Mouse (Mus musculus): ENCODE data around the gene Gpatch1. TPM values are rescaled to one million over a fixed set of nuclear protein-coding genes. Genes with fewer than 3 reads are reported as not detected.
"Not testable (repeated sequence)": the region's sequence is repeated elsewhere in the genome, so short reads cannot be mapped to it uniquely, and the experiment has no call there.

Gpatch1 gene
- polyA plus RNA-seq, 1 experiment from 2014 or later = 19.8 TPM

GRCm38 (mm10) chr7:35258294-35258693 is 59.9 kb downstream of the Gpatch1 start:
- Histone ChIP-seq H3K4me2 (ENCODE audit: low read depth, low read length) (no peak overlapping the region), H3K9ac (replicated peaks; ENCODE audit: low read length) (no peak overlapping the region), H3K4me3 (ENCODE audit: low read depth, low read length) (no peak overlapping the region), H3K27me3 (ENCODE audit: control insufficient read depth, insufficient read depth, low read length) (no peaks in the 10 kb centered on the region), H3K4me1 (ENCODE audit: control insufficient read depth, insufficient read depth, low read length) (no peaks in the 10 kb centered on the region), H3K9me3 (replicated peaks; ENCODE audit: control insufficient read depth, low read length) (no peaks in the 10 kb centered on the region), H3K36me3 (replicated peaks; ENCODE audit: control insufficient read depth, insufficient read depth, low read depth, low read length) (no peaks in the 10 kb centered on the region), H3K27ac (replicated peaks; ENCODE audit: low read depth, low read length) (no peak overlapping the region)
- ATAC-seq (replicated peaks; ENCODE audit: insufficient number of reproducible peaks, low FRiP score, low TSS enrichment, low read depth) = no peak
- 60% methylated on average over 7 of the region's 7 CpGs for WGBS
- DNase-seq (ENCODE audit: low spot score) = no peak

- no peaks in the 10 kb centered on the region for H3K27me3 ChIP-seq (ENCODE audit: control insufficient read depth, insufficient read depth, low read length)
- no peak overlapping the region for H3K27ac ChIP-seq (replicated peaks; ENCODE audit: low read depth, low read length)
- no peak overlapping the region for H3K9ac ChIP-seq (replicated peaks; ENCODE audit: low read length)
- H3K9me3 ChIP-seq (replicated peaks; ENCODE audit: control insufficient read depth, low read length) = no peaks in the 10 kb centered on the region
- no peaks in the 10 kb centered on the region for H3K36me3 ChIP-seq (replicated peaks; ENCODE audit: control insufficient read depth, insufficient read depth, low read depth, low read length)
- no peaks in the 10 kb centered on the region for H3K4me1 ChIP-seq (ENCODE audit: control insufficient read depth, insufficient read depth, low read length)
- 7% methylated on average over 13 of the region's 13 CpGs for WGBS
- DNase-seq (ENCODE audit: low spot score) (peak; percentile 74), ATAC-seq (replicated peaks; ENCODE audit: insufficient number of reproducible peaks, low FRiP score, low TSS enrichment, low read depth) (peak; percentile 69; the same call in 1 of the 2 replicates)
- no peak overlapping the region for H3K4me3 ChIP-seq (ENCODE audit: low read depth, low read length)
- H3K4me2 ChIP-seq (ENCODE audit: low read depth, low read length) = no peak overlapping the region
Measured at GRCm38 (mm10) chr7:35252041-35252558, 66.1 kb downstream of the Gpatch1 start.

GRCm38 (mm10) chr7:35237935-35238334 is 80.3 kb downstream of the Gpatch1 start:
- not testable (repeated sequence) for H3K27ac ChIP-seq (replicated peaks; ENCODE audit: low read depth, low read length); H3K27me3 ChIP-seq (ENCODE audit: control insufficient read depth, insufficient read depth, low read length); H3K36me3 ChIP-seq (replicated peaks; ENCODE audit: control insufficient read depth, insufficient read depth, low read depth, low read length); H3K9ac ChIP-seq (replicated peaks; ENCODE audit: low read length); DNase-seq (ENCODE audit: low spot score); H3K4me2 ChIP-seq (ENCODE audit: low read depth, low read length); H3K4me1 ChIP-seq (ENCODE audit: control insufficient read depth, insufficient read depth, low read length); H3K4me3 ChIP-seq (ENCODE audit: low read depth, low read length); ATAC-seq (replicated peaks; ENCODE audit: insufficient number of reproducible peaks, low FRiP score, low TSS enrichment, low read depth); H3K9me3 ChIP-seq (replicated peaks; ENCODE audit: control insufficient read depth, low read length)
- 66% methylated on average over 2 of the region's 3 CpGs for WGBS

GRCm38 (mm10) chr7:35235308-35235707 is 82.9 kb downstream of the Gpatch1 start:
- ATAC-seq (replicated peaks; ENCODE audit: insufficient number of reproducible peaks, low FRiP score, low TSS enrichment, low read depth) (peak; percentile 58; the same call in 1 of the 2 replicates), DNase-seq (ENCODE audit: low spot score) (peak; percentile 79)
- 23% methylated on average over 9 of the region's 9 CpGs for WGBS
- H3K4me2 ChIP-seq (ENCODE audit: low read depth, low read length) = peak overlapping the region; percentile 39
- H3K4me1 ChIP-seq (ENCODE audit: control insufficient read depth, insufficient read depth, low read length) = no peaks in the 10 kb centered on the region
- no peaks in the 10 kb centered on the region for H3K27me3 ChIP-seq (ENCODE audit: control insufficient read depth, insufficient read depth, low read length)
- no peaks in the 10 kb centered on the region for H3K36me3 ChIP-seq (replicated peaks; ENCODE audit: control insufficient read depth, insufficient read depth, low read depth, low read length)
- peak overlapping the region; percentile 80; the same call in 1 of the 2 replicates for H3K27ac ChIP-seq (replicated peaks; ENCODE audit: low read depth, low read length)
- H3K9ac ChIP-seq (replicated peaks; ENCODE audit: low read length) = 0 out of 2 replicates have a peak overlapping the region, but pooled peaks have one; percentile 14
- H3K4me3 ChIP-seq (ENCODE audit: low read depth, low read length) = peak overlapping the region; percentile 58
- no peaks in the 10 kb centered on the region for H3K9me3 ChIP-seq (replicated peaks; ENCODE audit: control insufficient read depth, low read length)

GRCm38 (mm10) chr7:35234361-35235245 is 83.6 kb downstream of the Gpatch1 start:
- no peaks in the 10 kb centered on the region for H3K4me1 ChIP-seq (ENCODE audit: control insufficient read depth, insufficient read depth, low read length)
- H3K4me3 ChIP-seq (ENCODE audit: low read depth, low read length) = peak overlapping the region; percentile 58
- no peaks in the 10 kb centered on the region for H3K9me3 ChIP-seq (replicated peaks; ENCODE audit: control insufficient read depth, low read length)
- H3K27me3 ChIP-seq (ENCODE audit: control insufficient read depth, insufficient read depth, low read length) = no peaks in the 10 kb centered on the region
- DNase-seq (ENCODE audit: low spot score) (peak; percentile 100), ATAC-seq (replicated peaks; ENCODE audit: insufficient number of reproducible peaks, low FRiP score, low TSS enrichment, low read depth) (peak; percentile 84)
- no peaks in the 10 kb centered on the region for H3K36me3 ChIP-seq (replicated peaks; ENCODE audit: control insufficient read depth, insufficient read depth, low read depth, low read length)
- H3K4me2 ChIP-seq (ENCODE audit: low read depth, low read length) = peak overlapping the region; percentile 39
- peak overlapping the region; percentile 80 for H3K27ac ChIP-seq (replicated peaks; ENCODE audit: low read depth, low read length)
- peak overlapping the region; percentile 68 for H3K9ac ChIP-seq (replicated peaks; ENCODE audit: low read length)
- WGBS = under 1% methylated on average over 45 of the region's 45 CpGs

GRCm38 (mm10) chr7:35233861-35234260 is 84.4 kb downstream of the Gpatch1 start:
- H3K27ac ChIP-seq (replicated peaks; ENCODE audit: low read depth, low read length) = peak overlapping the region; percentile 68; the same call in 1 of the 2 replicates
- H3K4me2 ChIP-seq (ENCODE audit: low read depth, low read length) = peak overlapping the region; percentile 37
- DNase-seq (ENCODE audit: low spot score) (peak; percentile 38), ATAC-seq (replicated peaks; ENCODE audit: insufficient number of reproducible peaks, low FRiP score, low TSS enrichment, low read depth) (no peak)
- peak overlapping the region; percentile 40 for H3K4me3 ChIP-seq (ENCODE audit: low read depth, low read length)
- H3K9me3 ChIP-seq (replicated peaks; ENCODE audit: control insufficient read depth, low read length) = no peaks in the 10 kb centered on the region
- WGBS = 38% methylated on average over 12 of the region's 12 CpGs
- H3K27me3 ChIP-seq (ENCODE audit: control insufficient read depth, insufficient read depth, low read length) = no peaks in the 10 kb centered on the region
- H3K9ac ChIP-seq (replicated peaks; ENCODE audit: low read length) = peak overlapping the region; percentile 51
- no peaks in the 10 kb centered on the region for H3K36me3 ChIP-seq (replicated peaks; ENCODE audit: control insufficient read depth, insufficient read depth, low read depth, low read length)
- H3K4me1 ChIP-seq (ENCODE audit: control insufficient read depth, insufficient read depth, low read length) = no peaks in the 10 kb centered on the region

GRCm38 (mm10) chr7:35232796-35233455 is 85.3 kb downstream of the Gpatch1 start:
- no peaks in the 10 kb centered on the region for H3K9me3 ChIP-seq (replicated peaks; ENCODE audit: control insufficient read depth, low read length)
- ATAC-seq (replicated peaks; ENCODE audit: insufficient number of reproducible peaks, low FRiP score, low TSS enrichment, low read depth) (no peak), DNase-seq (ENCODE audit: low spot score) (peak; percentile 38)
- H3K36me3 ChIP-seq (replicated peaks; ENCODE audit: control insufficient read depth, insufficient read depth, low read depth, low read length) = no peaks in the 10 kb centered on the region
- H3K4me3 ChIP-seq (ENCODE audit: low read depth, low read length) = no peak overlapping the region
- H3K27me3 ChIP-seq (ENCODE audit: control insufficient read depth, insufficient read depth, low read length) = no peaks in the 10 kb centered on the region
- H3K4me1 ChIP-seq (ENCODE audit: control insufficient read depth, insufficient read depth, low read length) = no peaks in the 10 kb centered on the region
- no peak overlapping the region for H3K27ac ChIP-seq (replicated peaks; ENCODE audit: low read depth, low read length)
- no peak overlapping the region for H3K4me2 ChIP-seq (ENCODE audit: low read depth, low read length)
- WGBS = 28% methylated on average over 13 of the region's 13 CpGs
- no peak overlapping the region for H3K9ac ChIP-seq (replicated peaks; ENCODE audit: low read length)

Data from embryonic facial prominence, embryonic 11.5 days (tissue).